Mouse (Mus musculus): Measurements from ENCODE around the gene Tmem86b.

Gene Tmem86b

DNA sequence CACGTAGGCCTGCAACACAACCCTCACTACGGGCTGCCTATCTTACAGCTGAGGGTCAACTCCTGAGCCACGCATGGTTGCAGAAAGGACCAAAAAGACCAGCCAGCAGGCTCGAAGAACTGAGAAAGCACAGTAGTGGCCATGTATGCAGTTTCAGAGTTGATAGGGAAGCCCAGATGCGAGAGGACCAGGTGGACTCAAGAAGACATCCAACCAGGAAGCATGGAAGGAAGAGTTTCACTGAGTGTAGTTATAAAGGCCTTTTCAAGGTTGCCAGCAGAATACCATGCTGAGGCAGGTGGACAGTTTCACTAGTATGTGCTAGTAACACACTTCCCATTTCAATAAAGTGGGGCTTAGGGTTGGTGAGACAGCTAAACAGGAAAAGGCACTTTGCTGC is 21.5 kb upstream of the Tmem86b start:
- in situ Hi-C loops (cut with MboI, MseI): loop anchor here (25.0 kb wide), 1 partner anchor 990 kb away; the partner anchor contains the start of gene Leng1

DNA sequence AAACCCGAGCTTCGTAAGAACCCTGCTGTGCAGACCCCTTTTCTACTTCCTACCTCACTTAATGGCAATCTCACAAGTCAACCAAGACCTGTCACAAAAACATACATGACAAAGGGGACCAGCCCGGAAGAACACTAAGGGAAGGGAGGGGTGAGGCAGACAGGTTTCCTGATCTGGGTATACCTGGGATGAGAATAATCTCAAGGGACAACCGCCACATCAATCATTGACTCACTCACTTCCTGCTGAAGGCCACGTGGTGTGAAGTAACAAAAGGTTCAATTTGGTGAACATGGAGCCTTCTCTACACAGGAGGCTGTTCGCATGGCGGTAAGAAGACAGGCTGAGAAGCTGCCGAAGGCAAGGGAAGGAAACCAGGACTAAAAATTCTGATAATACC is 20.4 kb upstream of the Tmem86b start:
- in situ Hi-C loops (cut with MboI, MseI): loop anchor here (25.0 kb wide), 1 partner anchor 989 kb away; the partner anchor contains the start of gene Leng1

- in situ Hi-C loops (cut with MboI, MseI): loop anchor here (25.0 kb wide), 1 partner anchor 1514 kb away; the partner anchor contains the start of genes Zfp444 and Zfp787
Observed at GRCm38 (mm10) chr7:4647992-4648391, 16.8 kb upstream of the Tmem86b start.

GRCm38 (mm10) chr7:4647291-4647690 is 16.1 kb upstream of the Tmem86b start:
- in situ Hi-C loops (cut with MboI, MseI): loop anchor here (25.0 kb wide), 1 partner anchor 1515 kb away; the partner anchor contains the start of genes Zfp444 and Zfp787

GRCm38 (mm10) chr7:4646806-4647205 is 15.6 kb upstream of the Tmem86b start:
- in situ Hi-C loops (cut with MboI, MseI): loop anchor here (25.0 kb wide), 1 partner anchor 1515 kb away; the partner anchor contains the start of genes Zfp444 and Zfp787

DNA sequence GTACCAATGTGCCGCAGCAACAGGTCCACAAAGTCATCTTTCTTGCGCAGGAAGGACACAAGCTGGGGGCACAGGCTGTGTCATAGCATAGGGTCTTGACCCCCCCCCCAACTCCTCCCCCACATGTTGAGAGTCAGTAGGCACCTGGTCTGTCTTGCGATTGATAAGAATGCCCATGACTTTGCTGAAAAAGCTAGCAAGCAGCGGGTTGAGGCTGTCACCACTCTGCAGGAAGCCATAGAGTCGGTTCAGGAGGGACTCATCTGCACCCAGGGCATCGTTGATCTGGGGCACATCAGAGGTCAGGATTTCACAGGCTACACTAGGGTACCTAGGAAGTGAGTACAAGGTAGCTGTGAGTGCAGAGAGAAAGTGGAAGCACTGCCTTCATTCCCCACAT is 12.0 kb upstream of the Tmem86b start:
- in situ Hi-C loops (cut with MboI, MseI): loop anchor here (25.0 kb wide), 1 partner anchor 1519 kb away; the partner anchor contains the start of genes Zfp444 and Zfp787

- in situ Hi-C loops (cut with MboI, MseI): loop anchor here (25.0 kb wide), 1 partner anchor 1520 kb away; the partner anchor contains the start of genes Zfp444 and Zfp787
Observed at GRCm38 (mm10) chr7:4641956-4642355, 10.7 kb upstream of the Tmem86b start.

DNA sequence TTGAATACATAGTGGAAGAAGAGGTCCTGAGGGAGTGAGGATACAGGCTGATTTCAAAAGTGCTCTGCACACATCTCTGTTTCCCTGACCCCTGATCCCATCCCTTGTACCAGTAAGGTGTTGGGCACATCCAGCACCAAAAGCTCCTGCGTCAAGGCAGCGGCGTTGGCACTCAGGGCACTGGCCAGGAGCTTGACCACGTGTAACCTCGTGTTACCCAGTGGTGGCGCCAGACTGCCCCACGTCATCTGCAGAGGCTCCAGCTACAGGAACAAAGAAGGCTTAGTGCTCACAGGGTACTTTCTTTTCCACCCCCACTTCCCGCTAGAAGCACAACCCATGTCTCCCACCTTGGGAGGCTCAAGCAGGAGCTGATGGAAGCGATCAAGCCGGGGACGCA is 9.9 kb upstream of the Tmem86b start:
- in situ Hi-C loops (cut with MboI, MseI): loop anchor here (25.0 kb wide), 1 partner anchor 1521 kb away; the partner anchor contains the start of genes Zfp444 and Zfp787

DNA sequence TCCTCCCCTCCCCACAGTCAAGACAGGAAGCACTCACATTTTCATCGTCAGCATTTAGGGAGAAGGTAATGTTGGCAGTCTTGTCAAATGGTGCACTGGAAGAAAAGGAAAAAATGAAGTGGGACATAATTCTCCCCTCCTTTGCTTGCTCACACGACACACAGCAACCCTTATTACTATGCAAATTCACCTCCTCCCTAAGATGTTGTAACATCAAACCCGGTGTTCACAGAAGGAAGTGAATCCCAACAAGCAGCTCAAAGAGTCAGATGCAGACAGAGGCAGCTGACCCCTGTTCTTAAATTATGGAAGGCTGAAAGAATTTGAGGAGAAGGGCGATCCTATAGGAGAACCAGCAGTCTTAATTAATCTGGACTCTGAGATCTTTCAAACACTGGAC is 5.0 kb upstream of the Tmem86b start:
- in situ Hi-C loops (cut with MboI, MseI): loop anchor here (25.0 kb wide), 1 partner anchor 1526 kb away; the partner anchor contains the start of genes Zfp444 and Zfp787

DNA sequence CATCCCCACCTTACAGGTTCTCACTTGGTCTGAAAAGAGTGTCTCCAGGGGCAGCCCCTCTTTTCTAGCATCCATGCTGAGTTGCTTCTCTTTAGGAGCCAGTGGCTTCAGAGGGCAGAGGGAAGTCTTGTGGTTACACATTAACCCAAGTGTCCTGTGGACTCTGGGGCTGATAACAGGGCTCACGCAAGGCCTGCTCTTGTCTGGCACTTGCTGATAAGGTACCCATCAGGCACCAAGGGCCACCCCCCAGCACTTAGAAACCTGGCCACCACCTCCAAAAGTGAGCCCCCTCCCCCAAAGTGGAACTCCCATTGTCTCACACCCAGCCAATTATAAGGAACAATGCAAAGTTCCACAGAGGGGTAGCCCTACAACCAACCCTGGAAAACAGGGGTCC is 1.0 kb downstream of the Tmem86b start:
- in situ Hi-C loops (cut with MboI, MseI): loop anchor here (25.0 kb wide), 1 partner anchor 1532 kb away; the partner anchor contains the start of genes Zfp444 and Zfp787

DNA sequence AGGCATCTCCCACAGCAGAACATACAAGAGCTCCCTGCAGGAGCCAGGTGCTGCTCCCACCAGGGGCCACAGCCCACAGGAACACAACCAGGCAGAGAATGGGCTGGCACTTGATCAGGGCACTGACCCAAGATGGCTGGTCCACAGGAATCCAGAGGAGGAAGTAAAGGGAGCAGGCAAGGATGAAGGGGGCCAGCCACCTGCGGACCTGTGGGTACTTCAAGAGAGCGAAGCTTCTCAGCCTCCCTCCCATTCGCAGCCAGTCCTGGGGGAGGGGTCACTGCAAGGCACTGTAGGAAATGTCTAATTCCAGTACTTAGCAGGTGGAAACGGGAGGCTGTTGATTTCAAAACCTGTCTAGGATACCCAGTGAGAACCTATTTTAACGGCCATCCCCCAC is 1.6 kb downstream of the Tmem86b start:
- in situ Hi-C loops (cut with MboI, MseI): loop anchor here (5.0 to 25.0 kb wide), 2 partner anchors 77 to 1533 kb away; partner anchors contain the start of genes Zfp444 and Zfp787

GRCm38 (mm10) chr7:4625928-4626327 is 5.3 kb downstream of the Tmem86b start:
- in situ Hi-C loops (cut with MboI, MseI): loop anchor here (5.0 to 25.0 kb wide), 2 partner anchors 74 to 1536 kb away; partner anchors contain the start of genes Zfp444 and Zfp787

DNA sequence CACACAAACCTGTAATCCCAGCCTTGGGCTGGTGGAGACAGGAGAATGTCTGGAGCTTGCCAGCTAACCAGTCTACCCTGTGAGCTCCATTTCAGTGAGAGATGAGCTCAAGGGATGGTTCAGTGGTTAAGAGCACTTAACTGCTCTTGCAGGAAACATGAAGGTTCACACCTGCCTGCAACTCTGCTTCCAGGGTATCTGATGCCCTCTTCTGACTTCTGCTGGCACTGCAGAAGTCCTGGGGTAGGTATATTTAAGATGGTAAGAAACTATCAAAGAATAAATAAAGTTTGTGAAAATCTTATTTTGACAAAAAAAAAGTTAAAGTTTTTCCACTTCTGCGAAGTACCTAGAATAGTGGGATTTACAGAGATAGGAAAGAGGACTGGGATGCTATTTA is 6.9 kb downstream of the Tmem86b start:
- in situ Hi-C loops (cut with MboI, MseI): no loop called here

- in situ Hi-C loops (cut with MboI, MseI): no loop called here
Observed at GRCm38 (mm10) chr7:4623544-4624189, 7.6 kb downstream of the Tmem86b start.

GRCm38 (mm10) chr7:4619979-4620378 is 11.2 kb downstream of the Tmem86b start:
- in situ Hi-C loops (cut with MboI, MseI): no loop called here

- in situ Hi-C loops (cut with MboI, MseI): no loop called here
Observed at GRCm38 (mm10) chr7:4613740-4614403, 17.4 kb downstream of the Tmem86b start.

DNA sequence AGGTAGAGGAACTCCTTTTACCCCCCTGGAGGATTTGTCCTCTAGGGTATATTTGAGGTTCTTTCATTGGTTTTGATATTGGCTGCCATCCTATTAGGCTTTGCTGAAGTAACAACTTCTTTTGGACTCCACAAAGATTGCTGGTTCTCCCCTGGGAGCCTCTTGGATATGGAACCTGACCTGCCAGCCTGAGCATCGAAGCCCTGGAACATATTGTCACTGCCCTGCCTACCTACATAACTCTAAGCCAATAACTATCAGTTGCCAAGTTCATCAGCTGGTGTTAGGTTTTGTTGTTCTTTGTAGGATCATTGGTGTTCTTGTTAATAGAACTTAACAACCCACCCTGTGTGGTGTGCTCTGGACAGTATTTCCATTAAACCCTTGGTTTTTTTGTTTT is 18.3 kb downstream of the Tmem86b start:
- in situ Hi-C loops (cut with MboI, MseI): no loop called here

DNA sequence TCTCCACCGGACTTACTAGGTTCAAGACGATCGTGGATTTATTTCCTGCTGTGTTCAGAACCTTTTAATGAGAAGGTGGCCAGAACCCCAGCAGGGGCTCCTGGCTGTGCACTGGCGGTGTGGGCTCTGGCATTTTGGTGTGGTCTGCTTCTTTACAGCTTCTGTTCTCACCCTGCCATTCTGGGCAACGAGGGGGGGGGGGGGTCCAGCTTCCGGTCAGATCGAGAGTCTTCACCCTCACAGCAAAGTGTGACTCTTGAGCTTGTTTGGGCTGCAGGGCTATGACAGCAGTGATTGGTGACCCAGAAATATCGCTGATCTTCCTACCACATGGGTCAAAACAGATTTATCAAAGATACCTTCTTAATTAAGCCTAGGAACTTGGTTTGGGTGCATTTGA is 18.8 kb downstream of the Tmem86b start:
- in situ Hi-C loops (cut with MboI, MseI): no loop called here

GRCm38 (mm10) chr7:4611921-4612341 is 19.3 kb downstream of the Tmem86b start:
- in situ Hi-C loops (cut with MboI, MseI): no loop called here

GRCm38 (mm10) chr7:4611511-4611910 is 19.7 kb downstream of the Tmem86b start:
- in situ Hi-C loops (cut with MboI, MseI): no loop called here

GRCm38 (mm10) chr7:4608002-4608401 is 23.2 kb downstream of the Tmem86b start:
- in situ Hi-C loops (cut with MboI, MseI): no loop called here

DNA sequence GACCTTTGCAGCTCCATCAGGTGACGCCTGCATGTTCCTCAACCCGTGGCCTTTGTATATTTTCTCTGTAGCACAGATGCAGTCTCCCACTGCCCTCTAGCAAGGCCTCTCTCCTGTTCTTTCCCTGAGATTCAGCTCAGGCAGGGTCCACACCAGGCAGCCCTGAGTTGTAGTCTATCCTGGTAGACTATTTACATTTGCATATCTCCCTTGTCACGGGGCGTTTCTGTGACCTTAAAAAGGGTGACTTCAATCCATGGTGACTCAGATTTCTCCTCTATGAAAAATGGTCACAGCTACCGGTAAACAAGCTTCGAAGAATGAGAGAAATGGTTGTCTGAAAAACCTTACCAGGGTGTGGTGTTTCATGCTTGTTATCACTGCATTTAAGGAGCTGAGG is 27.3 kb downstream of the Tmem86b start, which contains the start of gene Ptprh:
Ptprh (minus strand) TSS at position 169 of the 400 bp plus-strand sequence.
- in situ Hi-C loops (cut with MboI, MseI): no loop called here

All from T-helper 2 cell (primary cell).